Mouse (Mus musculus) megakaryocyte, embryonic 14.5 days (primary cell): ENCODE measurements around the gene Gm20388. TPM values are rescaled to one million over a fixed set of nuclear protein-coding genes. Genes with fewer than 3 reads are reported as not detected.

Experiments
- H3K27me3 ChIP-seq: replicated peaks from 2 replicates; pipeline ENCODE3; 2012; ENCODE audit warnings: inconsistent platforms
- H3K36me3 ChIP-seq: replicated peaks from 2 replicates; pipeline ENCODE3; 2012; ENCODE audit warnings: low read length, inconsistent platforms, mixed read lengths
- H3K4me1 ChIP-seq: 2 replicates; pipeline ENCODE4 v1.6.1; 2012; ENCODE audit warnings: inconsistent platforms
- H3K4me3 ChIP-seq: replicated peaks from 2 replicates; pipeline ENCODE3; 2012; ENCODE audit warnings: moderate library complexity, mild to moderate bottlenecking, inconsistent platforms
- H3K9me3 ChIP-seq: 2 replicates; pipeline ENCODE4 v1.6.1; 2012; ENCODE audit warnings: inconsistent platforms
- FLI1 ChIP-seq: IDR thresholded peaks from 2 replicates; pipeline ENCODE4 v1.6.1; 2012; ENCODE audit warnings: low read length, inconsistent platforms, mixed read lengths
- GATA1 ChIP-seq: IDR thresholded peaks from 3 replicates; pipeline ENCODE4 v1.6.1; 2012; ENCODE audit warnings: mixed read lengths, low read length, inconsistent platforms, borderline replicate concordance
- polyA plus RNA-seq: library from polyadenylated mRNA; stranded (reverse); fragments of >175 nt; gene quantifications from 2 replicates; pipeline ENCODE4 v1.2.3, GENCODE M21; 2012; ENCODE audit warnings: low replicate concordance; ENCODE audit not compliant: insufficient read depth

Gene Gm20388
- polyA plus RNA-seq, 1 experiment: 111 TPM

GRCm38 (mm10) chr8:121474161-121474897 is 1563.7 kb downstream of the Gm20388 start:
- H3K27me3 ChIP-seq: peaks cover 59% of the 10 kb centered on the region
- no peak for TF ChIP-seq GATA1
- TF ChIP-seq FLI1: no peak
- H3K9me3 ChIP-seq: no peaks in the 10 kb centered on the region

GRCm38 (mm10) chr8:121474898-121475284 is 1564.2 kb downstream of the Gm20388 start:
- peaks cover 63% of the 10 kb centered on the region for H3K27me3 ChIP-seq
- no peaks in the 10 kb centered on the region for H3K9me3 ChIP-seq
- H3K4me3 ChIP-seq: no peak overlapping the region
- H3K36me3 ChIP-seq: no peaks in the 10 kb centered on the region
- no peaks in the 10 kb centered on the region for H3K4me1 ChIP-seq
- no peak for TF ChIP-seq GATA1
- TF ChIP-seq FLI1: no peak

More at GRCm38 (mm10) chr8:121474161-121474897, 1563.7 kb downstream of the Gm20388 start:
- Histone ChIP-seq H3K4me1 (no peaks in the 10 kb centered on the region), H3K4me3 (no peak overlapping the region), H3K36me3 (no peaks in the 10 kb centered on the region)

GRCm38 (mm10) chr8:121477851-121478547 is 1567.4 kb downstream of the Gm20388 start:
- no peak for TF ChIP-seq FLI1
- no peak for TF ChIP-seq GATA1
- Histone ChIP-seq H3K4me1 (no peaks in the 10 kb centered on the region), H3K36me3 (no peaks in the 10 kb centered on the region), H3K27me3 (peaks cover 71% of the 10 kb centered on the region), H3K4me3 (no peak overlapping the region), H3K9me3 (no peaks in the 10 kb centered on the region)

- TF ChIP-seq FLI1: no peak
- no peak for TF ChIP-seq GATA1
- Histone ChIP-seq H3K9me3 (no peaks in the 10 kb centered on the region), H3K36me3 (no peaks in the 10 kb centered on the region), H3K4me3 (no peak overlapping the region), H3K4me1 (no peaks in the 10 kb centered on the region), H3K27me3 (peaks cover 74% of the 10 kb centered on the region)
Observed at GRCm38 (mm10) chr8:121479144-121479543, 1568.5 kb downstream of the Gm20388 start.

- Histone ChIP-seq H3K9me3 (no peaks in the 10 kb centered on the region), H3K27me3 (peaks cover 72% of the 10 kb centered on the region), H3K4me3 (no peak overlapping the region), H3K36me3 (no peaks in the 10 kb centered on the region), H3K4me1 (no peaks in the 10 kb centered on the region)
- TF ChIP-seq GATA1 (no peak), FLI1 (no peak)
Observed at GRCm38 (mm10) chr8:121480411-121481031, 1569.9 kb downstream of the Gm20388 start.

GRCm38 (mm10) chr8:121484072-121484782 is 1573.6 kb downstream of the Gm20388 start:
- H3K4me1 ChIP-seq: no peaks in the 10 kb centered on the region
- H3K4me3 ChIP-seq: no peak overlapping the region
- no peaks in the 10 kb centered on the region; the same call in 1 of the 2 replicates for H3K9me3 ChIP-seq
- H3K27me3 ChIP-seq: peaks cover 54% of the 10 kb centered on the region
- no peak for TF ChIP-seq FLI1
- TF ChIP-seq GATA1: no peak
- no peaks in the 10 kb centered on the region for H3K36me3 ChIP-seq

- H3K9me3 ChIP-seq: no peaks in the 10 kb centered on the region; the same call in 1 of the 2 replicates
- no peak for TF ChIP-seq FLI1
- no peak for TF ChIP-seq GATA1
- H3K4me3 ChIP-seq: no peak overlapping the region
- H3K4me1 ChIP-seq: no peaks in the 10 kb centered on the region
- peaks cover 47% of the 10 kb centered on the region for H3K27me3 ChIP-seq
- no peaks in the 10 kb centered on the region for H3K36me3 ChIP-seq
Observed at GRCm38 (mm10) chr8:121491633-121492032, 1581.0 kb downstream of the Gm20388 start.

GRCm38 (mm10) chr8:121497621-121498020 is 1587.0 kb downstream of the Gm20388 start:
- Histone ChIP-seq H3K4me1 (no peaks in the 10 kb centered on the region), H3K9me3 (0 out of 2 replicates have a peak, but pooled peaks cover 3% of the 10 kb centered on the region), H3K27me3 (peaks cover 62% of the 10 kb centered on the region), H3K4me3 (no peak overlapping the region), H3K36me3 (no peaks in the 10 kb centered on the region)
- no peak for TF ChIP-seq GATA1
- no peak for TF ChIP-seq FLI1

- Histone ChIP-seq H3K4me3 (no peak overlapping the region), H3K27me3 (peaks cover 74% of the 10 kb centered on the region), H3K9me3 (no peaks in the 10 kb centered on the region), H3K36me3 (no peaks in the 10 kb centered on the region), H3K4me1 (no peaks in the 10 kb centered on the region)
- TF ChIP-seq FLI1 (no peak), GATA1 (no peak)
Observed at GRCm38 (mm10) chr8:121511751-121512150, 1601.1 kb downstream of the Gm20388 start.

GRCm38 (mm10) chr8:121513429-121513828 is 1602.8 kb downstream of the Gm20388 start:
- Histone ChIP-seq H3K4me1 (no peaks in the 10 kb centered on the region), H3K9me3 (0 out of 2 replicates have a peak, but pooled peaks cover 4% of the 10 kb centered on the region), H3K36me3 (no peaks in the 10 kb centered on the region), H3K4me3 (no peak overlapping the region), H3K27me3 (peaks cover 65% of the 10 kb centered on the region)
- TF ChIP-seq FLI1: no peak
- TF ChIP-seq GATA1: no peak
